Mouse (Mus musculus) stomach, embryonic 16.5 days (tissue): ENCODE results near the gene Nupr1. TPM values are rescaled to one million over a fixed set of nuclear protein-coding genes. Genes with fewer than 3 reads are reported as not detected.

Experiments
- ATAC-seq: fragments of 200-750 bp; cut with Nextera tagmentation; 2 replicates; pipeline ENCODE4 v1.8.0; 2017; ENCODE audit warnings: moderate number of reproducible peaks, moderate TSS enrichment; ENCODE audit not compliant: insufficient read depth, low FRiP score
- H3K27ac ChIP-seq: fragments of 300-500 bp; sonication (generic); 2 replicates; pipeline ENCODE4 v1.5.1; 2014; ENCODE audit warnings: low read length
- H3K27me3 ChIP-seq: fragments of 300-500 bp; sonication (generic); 2 replicates; pipeline ENCODE4 v1.6.1; 2014; ENCODE audit warnings: low read length, control low read depth, mixed read lengths; ENCODE audit not compliant: control insufficient read depth, insufficient read depth
- H3K36me3 ChIP-seq: fragments of 300-500 bp; sonication (generic); 2 replicates; pipeline ENCODE4 v1.6.1; 2014; ENCODE audit warnings: low read length; ENCODE audit not compliant: control insufficient read depth, insufficient read depth
- H3K4me1 ChIP-seq: fragments of 300-500 bp; sonication (generic); 2 replicates; pipeline ENCODE4 v1.6.1; 2014; ENCODE audit warnings: low read length, control low read depth, mixed read lengths; ENCODE audit not compliant: control insufficient read depth, insufficient read depth
- H3K4me2 ChIP-seq: fragments of 300-500 bp; sonication (generic); 2 replicates; pipeline ENCODE4 v1.6.1; 2014; ENCODE audit warnings: low read depth, low read length, mixed read lengths
- H3K4me3 ChIP-seq: fragments of 300-500 bp; sonication (generic); replicated peaks from 2 replicates; pipeline ENCODE4 v1.5.1; 2014; ENCODE audit warnings: mild to moderate bottlenecking, low read length
- H3K9ac ChIP-seq: fragments of 300-500 bp; sonication (generic); 2 replicates; pipeline ENCODE4 v1.6.1; 2014; ENCODE audit warnings: low read length
- H3K9me3 ChIP-seq: fragments of 300-500 bp; sonication (generic); replicated peaks from 2 replicates; pipeline ENCODE4 v1.6.1; 2016; ENCODE audit warnings: low read length, control low read depth; ENCODE audit not compliant: control insufficient read depth
- WGBS: fragments of 180-500 bp; shearing (Covaris S2); extraction: QIAGEN DNeasy Blood & Tissue Kit; methylation state at CpG from one replicate; pipeline ENCODE4 v1.1.7; 2014; 5-methylcytosine and 5-hydroxymethylcytosine counted together
- polyA plus RNA-seq: library from polyadenylated mRNA; unstranded; fragments of >200 nt; fragmentation: Nextera tagmentation; extraction: Ambion mirVana; gene quantifications from 2 replicates; pipeline ENCODE4 v1.2.1, GENCODE M21; 2015

The Nupr1 gene
- polyA plus RNA-seq, 1 experiment from 2014 or later: 141 TPM

- WGBS: 77% methylated on average over 11 of the region's 11 CpGs
- ATAC-seq: no peak
Observed at GRCm38 (mm10) chr7:126594862-126595561, 35.6 kb downstream of the Nupr1 start, which contains the start of gene Il27. Gene Il27, minus strand, starts transcription at chr7:126594941.

GRCm38 (mm10) chr7:126587779-126588178 lies 42.9 kb downstream of the Nupr1 start:
- peak overlapping the region; percentile 14; the same call in 1 of the 2 replicates for H3K4me3 ChIP-seq
- WGBS: 7% methylated on average over 16 of the region's 16 CpGs

More at GRCm38 (mm10) chr7:126594862-126595561, 35.6 kb downstream of the Nupr1 start, which contains the start of gene Il27:
- H3K9ac ChIP-seq: no peak within 1 kb of the TSS
- H3K9me3 ChIP-seq: no peaks in the 10 kb centered on the region
- no peaks in the 10 kb centered on the region for H3K27me3 ChIP-seq
- no peak within 1 kb of the TSS for H3K4me2 ChIP-seq
- H3K27ac ChIP-seq: no peak within 1 kb of the TSS
- H3K4me1 ChIP-seq: no peaks in the 10 kb centered on the region
- no peak within 1 kb of the TSS for H3K4me3 ChIP-seq
- H3K36me3 ChIP-seq: no peaks in the 10 kb centered on the region

GRCm38 (mm10) chr7:126586839-126587238 lies 43.8 kb downstream of the Nupr1 start:
- H3K36me3 ChIP-seq: no peaks in the 10 kb centered on the region
- WGBS: 44% methylated on average over 8 of the region's 8 CpGs
- ATAC-seq: no peak
- H3K4me3 ChIP-seq: no peak overlapping the region
- H3K9me3 ChIP-seq: no peaks in the 10 kb centered on the region
- no peaks in the 10 kb centered on the region; the same call in none of the 2 replicates for H3K27me3 ChIP-seq
- H3K4me1 ChIP-seq: 0 out of 2 replicates have a peak, but pooled peaks cover 3% of the 10 kb centered on the region
- H3K27ac ChIP-seq: no peak overlapping the region
- no peak overlapping the region; the same call in 1 of the 2 replicates for H3K9ac ChIP-seq
- H3K4me2 ChIP-seq: no peak overlapping the region

More at GRCm38 (mm10) chr7:126587779-126588178, 42.9 kb downstream of the Nupr1 start:
- H3K4me1 ChIP-seq: no peaks in the 10 kb centered on the region
- ATAC-seq: peak; percentile 38; the same call in 1 of the 2 replicates
- H3K4me2 ChIP-seq: peak overlapping the region; percentile 34
- H3K27me3 ChIP-seq: no peaks in the 10 kb centered on the region; the same call in none of the 2 replicates
- no peaks in the 10 kb centered on the region for H3K9me3 ChIP-seq
- peak overlapping the region; percentile 31 for H3K9ac ChIP-seq
- no peak overlapping the region for H3K27ac ChIP-seq
- H3K36me3 ChIP-seq: no peaks in the 10 kb centered on the region

GRCm38 (mm10) chr7:126585717-126586116 lies 44.9 kb downstream of the Nupr1 start, which contains the start of gene Cln3:
Gene Cln3, minus strand, starts transcription at chr7:126585817.
- Histone ChIP-seq H3K27me3 (no peaks in the 10 kb centered on the region; the same call in none of the 2 replicates), H3K4me2 (no peak within 1 kb of the TSS), H3K27ac (no peak within 1 kb of the TSS; the same call in 1 of the 2 replicates), H3K9ac (no peak within 1 kb of the TSS; the same call in 1 of the 2 replicates), H3K4me3 (peak within 1 kb of the TSS; percentile 6; the same call in 1 of the 2 replicates), H3K9me3 (no peaks in the 10 kb centered on the region), H3K36me3 (no peaks in the 10 kb centered on the region), H3K4me1 (0 out of 2 replicates have a peak, but pooled peaks cover 4% of the 10 kb centered on the region)
- no peak for ATAC-seq
- WGBS: 69% methylated on average over 6 of the region's 6 CpGs

- H3K27ac ChIP-seq: peak within 1 kb of the TSS; percentile 90
- no peaks in the 10 kb centered on the region for H3K36me3 ChIP-seq
- H3K27me3 ChIP-seq: no peaks in the 10 kb centered on the region; the same call in none of the 2 replicates
- H3K4me2 ChIP-seq: peak within 1 kb of the TSS; percentile 78
- H3K9ac ChIP-seq: peak within 1 kb of the TSS; percentile 79; the same call in 1 of the 2 replicates
- 0 out of 2 replicates have a peak, but pooled peaks cover 4% of the 10 kb centered on the region for H3K4me1 ChIP-seq
- WGBS: 73% methylated on average over 8 of the region's 8 CpGs
- no peaks in the 10 kb centered on the region for H3K9me3 ChIP-seq
- peak within 1 kb of the TSS; percentile 70 for H3K4me3 ChIP-seq
- no peak for ATAC-seq
Observed at GRCm38 (mm10) chr7:126584506-126584977, 46.1 kb downstream of the Nupr1 start, which contains the start of gene Apobr. Gene Apobr, plus strand, starts transcription at chr7:126584942.

- Histone ChIP-seq H3K4me1 (0 out of 2 replicates have a peak, but pooled peaks cover 4% of the 10 kb centered on the region), H3K9me3 (no peaks in the 10 kb centered on the region), H3K27ac (peak overlapping the region; percentile 90), H3K27me3 (no peaks in the 10 kb centered on the region; the same call in none of the 2 replicates), H3K9ac (peak overlapping the region; percentile 79), H3K36me3 (no peaks in the 10 kb centered on the region), H3K4me3 (peak overlapping the region; percentile 70), H3K4me2 (peak overlapping the region; percentile 78)
- WGBS: 45% methylated on average over 6 of the region's 6 CpGs
- no peak for ATAC-seq
Observed at GRCm38 (mm10) chr7:126583761-126584160, 46.9 kb downstream of the Nupr1 start.

GRCm38 (mm10) chr7:126583251-126583709 lies 47.4 kb downstream of the Nupr1 start:
- Histone ChIP-seq H3K4me1 (0 out of 2 replicates have a peak, but pooled peaks cover 4% of the 10 kb centered on the region), H3K27me3 (no peaks in the 10 kb centered on the region; the same call in 1 of the 2 replicates), H3K9ac (peak overlapping the region; percentile 79), H3K36me3 (no peaks in the 10 kb centered on the region), H3K4me2 (peak overlapping the region; percentile 78), H3K9me3 (no peaks in the 10 kb centered on the region), H3K4me3 (peak overlapping the region; percentile 70), H3K27ac (peak overlapping the region; percentile 90)
- peak; percentile 87 for ATAC-seq
- WGBS: under 1% methylated on average over 22 of the region's 22 CpGs

GRCm38 (mm10) chr7:126582759-126583158 lies 47.9 kb downstream of the Nupr1 start:
- Histone ChIP-seq H3K4me3 (peak overlapping the region; percentile 70), H3K4me1 (0 out of 2 replicates have a peak, but pooled peaks cover 4% of the 10 kb centered on the region), H3K36me3 (no peaks in the 10 kb centered on the region), H3K27me3 (no peaks in the 10 kb centered on the region; the same call in 1 of the 2 replicates), H3K9me3 (no peaks in the 10 kb centered on the region), H3K9ac (peak overlapping the region; percentile 79), H3K27ac (peak overlapping the region; percentile 46), H3K4me2 (peak overlapping the region; percentile 78)
- ATAC-seq: peak; percentile 53; the same call in 1 of the 2 replicates
- whole genome bisulfite sequencing: 2% methylated on average over 20 of the region's 20 CpGs
